Mouse (Mus musculus): Measurements from ENCODE around the gene Gpr180. TPM values are rescaled to one million over a fixed set of nuclear protein-coding genes. Genes with fewer than 3 reads are reported as not detected.

The Gpr180 gene
- polyA plus RNA-seq, 1 experiment from 2014 or later = 60.8 TPM

- Histone ChIP-seq H3K27ac (no peak overlapping the region), H3K9me3 (no peaks in the 10 kb centered on the region), H3K9ac (no peak overlapping the region), H3K36me3 (peaks cover 69% of the 10 kb centered on the region), H3K4me1 (0 out of 2 replicates have a peak, but pooled peaks cover 2% of the 10 kb centered on the region), H3K4me3 (no peak overlapping the region), H3K4me2 (no peak overlapping the region), H3K27me3 (no peaks in the 10 kb centered on the region)
- 84% methylated on average over 10 of the region's 10 CpGs for WGBS
- 0 out of 2 replicates have a peak, but pooled peaks have one; percentile 21 for ATAC-seq (ENCODE audit: borderline replicate concordance, extremely low read depth, low FRiP score, low TSS enrichment)
Measured at GRCm38 (mm10) chr14:118156740-118157139, 19.8 kb downstream of the Gpr180 start.

GRCm38 (mm10) chr14:118157146-118157545 is 20.2 kb downstream of the Gpr180 start:
- Histone ChIP-seq H3K4me3 (no peak overlapping the region), H3K36me3 (peaks cover 73% of the 10 kb centered on the region), H3K9ac (no peak overlapping the region), H3K27ac (no peak overlapping the region), H3K9me3 (no peaks in the 10 kb centered on the region), H3K27me3 (no peaks in the 10 kb centered on the region), H3K4me2 (no peak overlapping the region), H3K4me1 (no peaks in the 10 kb centered on the region)
- no peak for ATAC-seq (ENCODE audit: borderline replicate concordance, extremely low read depth, low FRiP score, low TSS enrichment)
- 30% methylated on average over 5 of the region's 5 CpGs for WGBS

GRCm38 (mm10) chr14:118161751-118162150 is 24.8 kb downstream of the Gpr180 start:
- Histone ChIP-seq H3K27me3 (no peaks in the 10 kb centered on the region), H3K9ac (no peak overlapping the region), H3K9me3 (no peaks in the 10 kb centered on the region), H3K4me3 (no peak overlapping the region), H3K27ac (no peak overlapping the region), H3K4me2 (no peak overlapping the region), H3K36me3 (peaks cover 58% of the 10 kb centered on the region), H3K4me1 (no peaks in the 10 kb centered on the region)
- no peak for ATAC-seq (ENCODE audit: borderline replicate concordance, extremely low read depth, low FRiP score, low TSS enrichment)
- WGBS = 73% methylated on average over 3 of the region's 3 CpGs

DNA sequence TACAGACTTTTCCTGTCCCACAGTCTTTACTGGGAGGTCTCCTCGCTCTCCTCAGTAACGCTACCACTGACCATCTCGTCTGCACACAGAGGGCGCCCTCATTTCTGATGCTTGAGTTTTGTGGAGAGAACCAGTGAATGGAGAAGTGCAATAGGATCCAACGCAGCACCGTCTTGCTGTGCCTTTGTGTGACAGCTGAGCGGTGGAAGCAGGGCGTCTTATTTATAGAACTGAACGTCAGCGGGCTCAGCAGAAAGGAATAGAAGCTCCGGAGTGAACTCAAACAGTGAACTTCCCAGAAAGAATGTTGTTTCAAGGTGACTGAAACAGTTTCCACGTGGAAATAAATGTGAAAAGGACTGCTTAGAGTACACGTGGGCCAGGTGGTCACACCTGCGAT is 25.7 kb downstream of the Gpr180 start:
- Histone ChIP-seq H3K4me1 (no peaks in the 10 kb centered on the region), H3K4me3 (no peak overlapping the region), H3K9me3 (no peaks in the 10 kb centered on the region), H3K36me3 (peaks cover 57% of the 10 kb centered on the region), H3K4me2 (no peak overlapping the region), H3K27me3 (no peaks in the 10 kb centered on the region), H3K27ac (no peak overlapping the region), H3K9ac (no peak overlapping the region)
- 78% methylated on average over 14 of the region's 14 CpGs for WGBS
- ATAC-seq (ENCODE audit: borderline replicate concordance, extremely low read depth, low FRiP score, low TSS enrichment) = no peak

- Histone ChIP-seq H3K4me3 (no peak overlapping the region), H3K9me3 (no peaks in the 10 kb centered on the region), H3K27me3 (no peaks in the 10 kb centered on the region), H3K4me1 (no peaks in the 10 kb centered on the region), H3K9ac (no peak overlapping the region), H3K36me3 (peaks cover 14% of the 10 kb centered on the region; the same call in 1 of the 2 replicates), H3K27ac (no peak overlapping the region), H3K4me2 (no peak overlapping the region)
- 98% methylated on average over 4 of the region's 4 CpGs for WGBS
- ATAC-seq (ENCODE audit: borderline replicate concordance, extremely low read depth, low FRiP score, low TSS enrichment) = no peak
Measured at GRCm38 (mm10) chr14:118168776-118169175, 31.8 kb downstream of the Gpr180 start.

- Histone ChIP-seq H3K4me2 (no peak overlapping the region), H3K36me3 (peaks cover 9% of the 10 kb centered on the region; the same call in 1 of the 2 replicates), H3K4me3 (no peak overlapping the region), H3K4me1 (no peaks in the 10 kb centered on the region), H3K9me3 (no peaks in the 10 kb centered on the region), H3K27me3 (no peaks in the 10 kb centered on the region), H3K9ac (no peak overlapping the region), H3K27ac (no peak overlapping the region)
- 60% methylated on average over 11 of the region's 11 CpGs for WGBS
- no peak; the same call in 1 of the 2 replicates for ATAC-seq (ENCODE audit: borderline replicate concordance, extremely low read depth, low FRiP score, low TSS enrichment)
Measured at GRCm38 (mm10) chr14:118173590-118174203, 36.7 kb downstream of the Gpr180 start.

DNA sequence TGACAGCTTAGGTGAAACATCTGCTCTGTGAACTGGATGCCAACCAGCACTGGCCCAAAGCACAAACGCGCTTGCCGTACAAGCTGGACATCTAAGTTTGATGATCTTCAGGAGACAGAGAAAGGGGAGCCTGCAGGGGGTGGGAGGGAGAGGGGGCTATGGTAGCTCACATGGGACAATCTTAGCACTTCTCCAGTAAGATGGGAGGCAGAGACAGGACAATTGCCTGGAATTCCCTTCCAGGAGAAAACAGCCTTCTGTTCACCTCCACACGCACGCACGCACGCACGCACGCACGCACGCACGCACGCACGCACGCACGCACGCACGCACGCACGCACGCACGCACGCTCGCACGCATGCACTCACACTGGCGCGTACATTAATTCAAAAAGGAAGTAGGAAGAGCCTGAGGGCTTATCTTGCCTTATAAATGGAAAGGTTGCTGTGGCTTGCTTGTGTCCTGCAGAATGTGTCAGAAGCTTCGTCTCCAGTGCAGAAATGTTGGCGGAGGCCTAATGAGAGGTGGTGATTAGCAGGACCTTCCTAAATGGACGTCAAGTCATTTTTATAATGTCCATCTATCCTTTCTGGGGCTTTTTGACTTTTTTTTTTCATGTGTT is 38.2 kb downstream of the Gpr180 start:
- ATAC-seq (ENCODE audit: borderline replicate concordance, extremely low read depth, low FRiP score, low TSS enrichment) = no peak
- no peak overlapping the region for H3K27ac ChIP-seq
- no peak overlapping the region for H3K9ac ChIP-seq
- H3K27me3 ChIP-seq = no peaks in the 10 kb centered on the region
- no peak overlapping the region for H3K4me2 ChIP-seq
- no peak overlapping the region for H3K4me3 ChIP-seq
- H3K9me3 ChIP-seq = no peaks in the 10 kb centered on the region
- WGBS = 88% methylated on average over 30 of the region's 30 CpGs
- peaks cover 3% of the 10 kb centered on the region; the same call in 1 of the 2 replicates for H3K4me1 ChIP-seq
- H3K36me3 ChIP-seq = no peaks in the 10 kb centered on the region

GRCm38 (mm10) chr14:118175694-118176085 is 38.7 kb downstream of the Gpr180 start:
- peaks cover 3% of the 10 kb centered on the region; the same call in 1 of the 2 replicates for H3K4me1 ChIP-seq
- H3K9ac ChIP-seq = no peak overlapping the region
- no peaks in the 10 kb centered on the region for H3K27me3 ChIP-seq
- no peaks in the 10 kb centered on the region for H3K36me3 ChIP-seq
- no peak overlapping the region for H3K4me2 ChIP-seq
- H3K27ac ChIP-seq = no peak overlapping the region
- H3K4me3 ChIP-seq = no peak overlapping the region
- ATAC-seq (ENCODE audit: borderline replicate concordance, extremely low read depth, low FRiP score, low TSS enrichment) = no peak
- no peaks in the 10 kb centered on the region for H3K9me3 ChIP-seq
- WGBS = 84% methylated on average over 12 of the region's 12 CpGs

GRCm38 (mm10) chr14:118179251-118179650 is 42.3 kb downstream of the Gpr180 start:
- Histone ChIP-seq H3K4me2 (peak overlapping the region; percentile 83), H3K9ac (no peak overlapping the region), H3K4me3 (no peak overlapping the region), H3K36me3 (no peaks in the 10 kb centered on the region), H3K4me1 (peaks cover 3% of the 10 kb centered on the region; the same call in 1 of the 2 replicates), H3K9me3 (no peaks in the 10 kb centered on the region), H3K27me3 (no peaks in the 10 kb centered on the region), H3K27ac (0 out of 2 replicates have a peak overlapping the region, but pooled peaks have one; percentile 79)
- ATAC-seq (ENCODE audit: borderline replicate concordance, extremely low read depth, low FRiP score, low TSS enrichment) = no peak
- 8% methylated on average over 1 of the region's 1 CpGs for WGBS

- Histone ChIP-seq H3K9ac (peak overlapping the region; percentile 34; the same call in 1 of the 2 replicates), H3K36me3 (no peaks in the 10 kb centered on the region), H3K27me3 (no peaks in the 10 kb centered on the region), H3K4me1 (peaks cover 3% of the 10 kb centered on the region; the same call in 1 of the 2 replicates), H3K4me3 (peak overlapping the region; percentile 51), H3K27ac (peak overlapping the region; percentile 79), H3K4me2 (peak overlapping the region; percentile 83), H3K9me3 (no peaks in the 10 kb centered on the region)
- whole genome bisulfite sequencing = 29% methylated on average over 7 of the region's 7 CpGs
- peak; percentile 64; the same call in 1 of the 2 replicates for ATAC-seq (ENCODE audit: borderline replicate concordance, extremely low read depth, low FRiP score, low TSS enrichment)
Measured at GRCm38 (mm10) chr14:118179701-118180100, 42.7 kb downstream of the Gpr180 start.

GRCm38 (mm10) chr14:118180117-118180557 is 43.2 kb downstream of the Gpr180 start:
- Histone ChIP-seq H3K9me3 (no peaks in the 10 kb centered on the region), H3K9ac (peak overlapping the region; percentile 34), H3K36me3 (no peaks in the 10 kb centered on the region), H3K27ac (peak overlapping the region; percentile 79), H3K27me3 (no peaks in the 10 kb centered on the region), H3K4me1 (peaks cover 3% of the 10 kb centered on the region; the same call in 1 of the 2 replicates), H3K4me2 (peak overlapping the region; percentile 83), H3K4me3 (peak overlapping the region; percentile 51)
- ATAC-seq (ENCODE audit: borderline replicate concordance, extremely low read depth, low FRiP score, low TSS enrichment) = peak; percentile 81; the same call in 1 of the 2 replicates
- under 1% methylated on average over 20 of the region's 20 CpGs for WGBS

DNA sequence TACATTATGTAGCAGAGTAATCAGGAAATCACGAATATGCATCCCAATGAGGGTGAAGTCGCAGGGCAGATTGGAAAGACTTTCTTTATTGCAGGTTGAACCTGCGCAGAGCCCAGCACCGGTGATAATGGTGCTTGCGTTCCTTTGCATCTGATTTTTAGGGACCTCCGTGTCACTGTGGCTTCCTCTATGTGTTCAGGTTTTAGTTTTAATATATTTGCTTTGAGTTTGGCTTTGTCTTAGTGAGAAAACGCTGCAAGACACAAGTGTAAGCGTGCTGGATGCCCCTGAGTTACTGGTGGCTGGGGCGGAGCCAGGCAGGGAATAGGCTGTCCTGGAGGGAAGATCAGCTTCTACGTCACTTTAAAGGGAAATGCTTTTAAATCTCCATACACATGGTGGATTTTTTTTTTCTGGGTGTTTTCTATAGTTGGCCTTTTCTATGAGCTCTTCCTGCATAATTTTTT is 43.8 kb downstream of the Gpr180 start:
- peak; percentile 76; the same call in 1 of the 2 replicates for ATAC-seq (ENCODE audit: borderline replicate concordance, extremely low read depth, low FRiP score, low TSS enrichment)
- Histone ChIP-seq H3K4me1 (peaks cover 3% of the 10 kb centered on the region; the same call in 1 of the 2 replicates), H3K9me3 (no peaks in the 10 kb centered on the region), H3K9ac (peak overlapping the region; percentile 34; the same call in 1 of the 2 replicates), H3K27me3 (no peaks in the 10 kb centered on the region), H3K27ac (peak overlapping the region; percentile 79), H3K4me2 (peak overlapping the region; percentile 83), H3K4me3 (peak overlapping the region; percentile 51), H3K36me3 (no peaks in the 10 kb centered on the region)
- WGBS = 3% methylated on average over 10 of the region's 10 CpGs
